Mouse (Mus musculus) lung, postnatal 0 days (tissue): Measurements from ENCODE around the gene Chchd1. TPM values are rescaled to one million over a fixed set of nuclear protein-coding genes. Genes with fewer than 3 reads are reported as not detected.

Experiments
- ATAC-seq: fragments of 200-750 bp; cut with Nextera tagmentation; 2 replicates; pipeline ENCODE4 v1.8.0; 2017; ENCODE audit warnings: moderate library complexity
- DNase-seq: peaks from one replicate; pipeline ENCODE4 v3.0.0-alpha.2; 2016; ENCODE audit warnings: low spot score
- H3K27ac ChIP-seq: fragments of 300-500 bp; sonication (generic); 2 replicates; pipeline ENCODE4 v1.5.1; 2014; ENCODE audit warnings: antibody characterized with exemption, mild to moderate bottlenecking, low read length, mixed read lengths
- H3K27me3 ChIP-seq: fragments of 300-500 bp; sonication (generic); replicated peaks from 2 replicates; pipeline ENCODE4 v1.6.1; 2014; ENCODE audit warnings: low read length, mixed read lengths; ENCODE audit not compliant: insufficient read depth
- H3K36me3 ChIP-seq: fragments of 300-500 bp; sonication (generic); 2 replicates; pipeline ENCODE4 v1.6.1; 2014; ENCODE audit warnings: low read length, mixed read lengths; ENCODE audit not compliant: insufficient read depth
- H3K4me1 ChIP-seq: fragments of 300-500 bp; sonication (generic); 2 replicates; pipeline ENCODE4 v1.6.1; 2014; ENCODE audit warnings: antibody characterized with exemption, low read depth, low read length, mixed read lengths; ENCODE audit not compliant: insufficient read depth
- H3K4me2 ChIP-seq: fragments of 300-500 bp; sonication (generic); replicated peaks from 2 replicates; pipeline ENCODE4 v1.6.1; 2014; ENCODE audit warnings: low read depth, mild to moderate bottlenecking, low read length, moderate library complexity, mixed read lengths
- H3K4me3 ChIP-seq: fragments of 300-500 bp; sonication (generic); 2 replicates; pipeline ENCODE4 v1.5.1; 2014; ENCODE audit warnings: low read depth, low read length
- H3K9ac ChIP-seq: fragments of 300-500 bp; sonication (generic); replicated peaks from 2 replicates; pipeline ENCODE4 v1.6.1; 2014; ENCODE audit warnings: low read depth, mild to moderate bottlenecking
- H3K9me3 ChIP-seq: fragments of 300-500 bp; sonication (generic); 2 replicates; pipeline ENCODE4 v1.6.1; 2016; ENCODE audit warnings: low read length, mixed read lengths
- CTCF ChIP-seq: IDR thresholded peaks from 2 replicates; pipeline ENCODE4 v1.5.1; 2016; ENCODE audit warnings: antibody characterized with exemption, mild to moderate bottlenecking
- EP300 ChIP-seq: IDR thresholded peaks from 2 replicates; pipeline ENCODE4 v1.6.1; 2016; ENCODE audit warnings: antibody characterized with exemption, mild to moderate bottlenecking, control low read depth
- WGBS: fragments of 180-500 bp; shearing (Covaris S2); extraction: QIAGEN DNeasy Blood & Tissue Kit; methylation state at CpG from one replicate; pipeline ENCODE4 v1.1.7; 2014; 5-methylcytosine and 5-hydroxymethylcytosine counted together
- polyA plus RNA-seq: library from polyadenylated mRNA; unstranded; fragments of >200 nt; fragmentation: Nextera tagmentation; extraction: Ambion mirVana; gene quantifications from 2 replicates; pipeline ENCODE4 v1.2.1, GENCODE M21; 2015

The Chchd1 gene
- polyA plus RNA-seq, 1 experiment from 2014 or later, result 109 TPM

GRCm38 (mm10) chr14:20667469-20667868 is 35.3 kb upstream of the Chchd1 start:
- 72% methylated on average over 1 of the region's 1 CpGs for WGBS
- no peaks in the 10 kb centered on the region for H3K27me3 ChIP-seq
- no peak for DNase-seq
- no peaks in the 10 kb centered on the region for H3K9me3 ChIP-seq
- no peak overlapping the region for H3K27ac ChIP-seq
- H3K4me1 ChIP-seq, result no peaks in the 10 kb centered on the region
- H3K36me3 ChIP-seq, result no peaks in the 10 kb centered on the region
- TF ChIP-seq CTCF (no peak), EP300 (no peak)
- H3K9ac ChIP-seq, result no peak overlapping the region
- ATAC-seq, result no peak; the same call in 1 of the 2 replicates
- H3K4me2 ChIP-seq, result no peak overlapping the region
- H3K4me3 ChIP-seq, result no peak overlapping the region

GRCm38 (mm10) chr14:20668154-20668810 is 34.5 kb upstream of the Chchd1 start, which contains the start of gene Synpo2l:
TSS of gene Synpo2l (minus strand) at chr14:20668354.
- 78% methylated on average over 8 of the region's 8 CpGs for WGBS
- no peak for ATAC-seq
- Histone ChIP-seq H3K9ac (no peak within 1 kb of the TSS), H3K36me3 (no peaks in the 10 kb centered on the region), H3K27ac (no peak within 1 kb of the TSS), H3K9me3 (no peaks in the 10 kb centered on the region), H3K4me1 (no peaks in the 10 kb centered on the region), H3K27me3 (no peaks in the 10 kb centered on the region), H3K4me3 (no peak within 1 kb of the TSS), H3K4me2 (no peak within 1 kb of the TSS)
- no peak for DNase-seq
- TF ChIP-seq CTCF, result no peak
- no peak for TF ChIP-seq EP300

- 97% methylated on average over 2 of the region's 2 CpGs for WGBS
- Histone ChIP-seq H3K9ac (no peak overlapping the region), H3K27me3 (no peaks in the 10 kb centered on the region), H3K4me2 (no peak overlapping the region), H3K9me3 (no peaks in the 10 kb centered on the region), H3K4me1 (peaks cover 8% of the 10 kb centered on the region; the same call in 1 of the 2 replicates), H3K27ac (no peak overlapping the region), H3K36me3 (peaks cover 6% of the 10 kb centered on the region; the same call in 1 of the 2 replicates), H3K4me3 (no peak overlapping the region)
- DNase-seq (peak; percentile 49), ATAC-seq (no peak)
- TF ChIP-seq EP300 (no peak), CTCF (peak; percentile 64)
Observed at GRCm38 (mm10) chr14:20672990-20673389, 29.8 kb upstream of the Chchd1 start.

- peak overlapping the region; percentile 56 for H3K4me2 ChIP-seq
- no peaks in the 10 kb centered on the region for H3K9me3 ChIP-seq
- H3K9ac ChIP-seq, result peak overlapping the region; percentile 24
- peak overlapping the region; percentile 97 for H3K27ac ChIP-seq
- H3K4me1 ChIP-seq, result peaks cover 8% of the 10 kb centered on the region; the same call in 1 of the 2 replicates
- no peaks in the 10 kb centered on the region for H3K27me3 ChIP-seq
- H3K36me3 ChIP-seq, result peaks cover 13% of the 10 kb centered on the region; the same call in 1 of the 2 replicates
- TF ChIP-seq CTCF, result no peak
- TF ChIP-seq EP300, result peak; percentile 79; the same call in 1 of the 2 replicates
- WGBS, result 9% methylated on average over 13 of the region's 13 CpGs
- peak overlapping the region; percentile 71 for H3K4me3 ChIP-seq
- peak; percentile 58 for ATAC-seq
- no peak for DNase-seq
Observed at GRCm38 (mm10) chr14:20673735-20674063, 29.1 kb upstream of the Chchd1 start.

GRCm38 (mm10) chr14:20674064-20674833 is 28.6 kb upstream of the Chchd1 start, which contains the start of gene Sec24c:
TSS of gene Sec24c (plus strand) at chr14:20674308.
- H3K27ac ChIP-seq, result peak within 1 kb of the TSS; percentile 97
- H3K9ac ChIP-seq, result peak within 1 kb of the TSS; percentile 85
- H3K36me3 ChIP-seq, result peaks cover 18% of the 10 kb centered on the region; the same call in 1 of the 2 replicates
- H3K27me3 ChIP-seq, result no peaks in the 10 kb centered on the region
- WGBS, result under 1% methylated on average over 43 of the region's 43 CpGs
- peak; percentile 98 for DNase-seq
- peak; percentile 97 for ATAC-seq
- no peaks in the 10 kb centered on the region for H3K9me3 ChIP-seq
- no peak for TF ChIP-seq CTCF
- TF ChIP-seq EP300, result no peak; the same call in none of the 2 replicates
- peak within 1 kb of the TSS; percentile 76 for H3K4me2 ChIP-seq
- H3K4me3 ChIP-seq, result peak within 1 kb of the TSS; percentile 71
- H3K4me1 ChIP-seq, result peaks cover 8% of the 10 kb centered on the region; the same call in 1 of the 2 replicates

- H3K27ac ChIP-seq, result no peak overlapping the region
- no peaks in the 10 kb centered on the region for H3K27me3 ChIP-seq
- H3K4me1 ChIP-seq, result peaks cover 8% of the 10 kb centered on the region; the same call in 1 of the 2 replicates
- 92% methylated on average over 4 of the region's 4 CpGs for WGBS
- no peak overlapping the region for H3K9ac ChIP-seq
- peaks cover 42% of the 10 kb centered on the region for H3K36me3 ChIP-seq
- DNase-seq (no peak), ATAC-seq (no peak)
- no peak overlapping the region for H3K4me2 ChIP-seq
- no peak overlapping the region for H3K4me3 ChIP-seq
- H3K9me3 ChIP-seq, result no peaks in the 10 kb centered on the region
- TF ChIP-seq EP300 (no peak), CTCF (no peak)
Observed at GRCm38 (mm10) chr14:20677906-20678305, 24.9 kb upstream of the Chchd1 start.
